Mouse (Mus musculus) testis, postnatal 10 days (tissue): ENCODE data around the gene Alg1.
"Not testable (repeated sequence)": the region's sequence is repeated elsewhere in the genome, so short reads cannot be mapped to it uniquely, and the experiment has no call there.

ENCODE experiments used
- DNase-seq: peaks from one replicate; pipeline ENCODE4 v3.0.0; 2021; ENCODE audit warnings: low spot score

The Alg1 gene

GRCm38 (mm10) chr16:5233418-5234313, at the start of gene Alg1:
Gene Alg1, plus strand, starts transcription at chr16:5233621.
- DNase-seq = peak; percentile 97

GRCm38 (mm10) chr16:5184101-5184500, 49.3 kb upstream of the Alg1 start:
- DNase-seq = no peak

GRCm38 (mm10) chr16:5184956-5185355, 48.5 kb upstream of the Alg1 start:
- DNase-seq = no peak

- DNase-seq = no peak
Measured at GRCm38 (mm10) chr16:5185691-5186090, 47.7 kb upstream of the Alg1 start.

GRCm38 (mm10) chr16:5186234-5186633, 47.2 kb upstream of the Alg1 start:
- DNase-seq = no peak

GRCm38 (mm10) chr16:5195080-5195479, 38.3 kb upstream of the Alg1 start:
- peak; percentile 76 for DNase-seq

GRCm38 (mm10) chr16:5202681-5203080, 30.7 kb upstream of the Alg1 start:
- peak; percentile 70 for DNase-seq

- DNase-seq = no peak
Measured at GRCm38 (mm10) chr16:5203200-5203599, 30.2 kb upstream of the Alg1 start.

GRCm38 (mm10) chr16:5203668-5204433, 29.6 kb upstream of the Alg1 start, which contains the start of gene Nagpa:
Gene Nagpa, minus strand, starts transcription at chr16:5204012.
- peak; percentile 90 for DNase-seq

GRCm38 (mm10) chr16:5205431-5205970, 27.9 kb upstream of the Alg1 start:
- DNase-seq = no peak

- no peak for DNase-seq
Measured at GRCm38 (mm10) chr16:5206051-5206450, 27.4 kb upstream of the Alg1 start.

- DNase-seq = no peak
Measured at GRCm38 (mm10) chr16:5210365-5210764, 23.1 kb upstream of the Alg1 start.

- DNase-seq = no peak
Measured at GRCm38 (mm10) chr16:5212150-5212549, 21.3 kb upstream of the Alg1 start.

- no peak for DNase-seq
Measured at GRCm38 (mm10) chr16:5214126-5214525, 19.3 kb upstream of the Alg1 start.

- DNase-seq = no peak
Measured at GRCm38 (mm10) chr16:5216686-5217085, 16.7 kb upstream of the Alg1 start.

- DNase-seq = no peak
Measured at GRCm38 (mm10) chr16:5217341-5218133, 15.9 kb upstream of the Alg1 start.

GRCm38 (mm10) chr16:5221403-5221802, 12.0 kb upstream of the Alg1 start:
- DNase-seq = no peak

GRCm38 (mm10) chr16:5222140-5222539, 11.3 kb upstream of the Alg1 start, which contains the start of gene AU021092:
Gene AU021092, minus strand, starts transcription at chr16:5222299.
- DNase-seq = no peak

GRCm38 (mm10) chr16:5226534-5226933, 6.9 kb upstream of the Alg1 start:
- DNase-seq = not testable (repeated sequence)

- DNase-seq = not testable (repeated sequence)
Measured at GRCm38 (mm10) chr16:5227501-5227900, 5.9 kb upstream of the Alg1 start.

- not testable (repeated sequence) for DNase-seq
Measured at GRCm38 (mm10) chr16:5228103-5228502, 5.3 kb upstream of the Alg1 start.

GRCm38 (mm10) chr16:5232982-5233381, 439 bp upstream of the Alg1 start:
- no peak for DNase-seq
